Mouse (Mus musculus): ENCODE measurements around the gene Csnk1e. TPM values are rescaled to one million over a fixed set of nuclear protein-coding genes. Genes with fewer than 3 reads are reported as not detected.
A peak's percentile ranks its signal among the peaks of the same experiment; 100 is the strongest.

Csnk1e gene
- 267 and 291 TPM in 2 replicates for polyA plus RNA-seq (2016; fragmentation: Nextera tagmentation; extraction: Ambion mirVana)

DNA sequence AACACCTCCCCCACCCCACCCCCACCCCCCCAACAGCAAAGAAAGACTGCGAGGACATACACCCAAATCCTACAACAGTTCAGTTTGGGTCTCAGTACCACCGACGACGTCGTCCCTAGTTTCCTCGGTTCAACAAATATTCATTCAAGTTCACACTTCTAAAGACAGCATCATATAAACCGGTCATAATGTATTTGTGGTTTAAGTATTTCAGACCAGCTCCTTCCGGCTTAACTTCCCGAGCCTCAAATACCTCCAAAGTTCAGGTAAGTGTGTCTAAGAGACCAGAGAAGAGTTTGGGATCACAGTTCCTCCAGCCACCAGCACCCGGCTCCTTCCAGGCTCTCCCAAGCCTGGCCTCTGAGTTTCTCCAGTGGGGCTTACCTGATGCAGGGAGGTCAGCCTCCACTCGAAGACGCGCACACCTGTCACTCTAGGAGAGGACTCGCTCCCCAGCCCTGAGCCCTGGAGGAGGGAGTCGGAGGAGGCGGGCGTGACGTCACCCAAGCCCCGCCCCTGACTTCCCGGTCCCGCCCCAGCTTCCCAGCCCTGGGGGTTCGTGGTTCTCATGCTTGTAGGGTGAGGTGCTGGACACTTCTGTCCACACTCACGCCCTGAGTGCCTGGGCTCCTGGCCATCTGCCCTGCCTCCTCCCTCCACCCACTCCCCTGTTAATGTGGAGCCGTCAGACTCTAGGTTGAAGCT is at the start of gene Csnk1e:
Csnk1e (minus strand) TSS at position 461 of the 705 bp plus-strand sequence.
- H3K27me3 ChIP-seq = peaks cover 22% of the 10 kb centered on the region
- peak within 1 kb of the TSS; percentile 47 for H3K9ac ChIP-seq (replicated peaks)
- no peaks in the 10 kb centered on the region for H3K9me3 ChIP-seq
- no peak within 1 kb of the TSS for H3K27ac ChIP-seq (replicated peaks)
- 2% methylated on average over 24 of the region's 24 CpGs for WGBS
- ATAC-seq (ENCODE audit: low FRiP score, low read depth) = peak; percentile 56; the same call in 1 of the 2 replicates
- H3K4me2 ChIP-seq (replicated peaks) = peak within 1 kb of the TSS; percentile 60
- peaks cover 7% of the 10 kb centered on the region for H3K4me1 ChIP-seq
- peak within 1 kb of the TSS; percentile 31 for H3K4me3 ChIP-seq
- no peaks in the 10 kb centered on the region for H3K36me3 ChIP-seq

DNA sequence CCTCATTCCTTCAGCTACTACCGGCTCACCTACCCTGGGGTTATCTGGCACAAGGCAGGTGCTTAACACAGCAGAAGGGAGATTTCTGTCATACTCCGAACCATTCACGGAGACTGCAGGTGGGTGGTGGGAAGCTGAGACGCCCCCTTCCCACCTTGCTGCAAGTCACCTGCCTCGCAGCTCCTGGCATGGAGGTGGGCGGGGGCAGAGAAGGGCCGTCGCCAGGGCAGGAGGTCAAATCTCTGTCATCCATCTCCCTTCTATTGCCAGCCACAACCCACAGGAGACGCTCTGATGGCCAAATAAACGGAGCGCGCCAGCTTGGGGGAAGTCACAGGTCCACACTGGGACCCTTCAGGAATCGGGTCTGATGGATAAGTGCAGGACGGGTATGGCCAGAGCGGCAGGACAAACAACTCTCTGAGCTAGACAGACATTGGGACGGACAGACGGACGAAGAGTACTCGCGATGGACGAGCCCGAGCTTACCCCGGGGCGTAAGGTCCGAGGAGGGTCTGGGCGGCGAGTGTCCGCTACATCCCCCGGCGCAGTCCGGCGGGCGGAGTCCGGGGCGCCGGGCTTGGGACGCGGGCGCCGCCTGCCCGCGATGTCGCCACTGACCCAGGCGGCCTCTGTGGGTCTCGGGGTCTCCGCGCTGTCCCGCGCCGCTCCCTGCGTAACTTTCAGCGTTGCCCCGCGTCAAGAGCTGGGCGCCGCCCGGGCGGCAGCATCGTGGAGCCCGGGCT is 49.5 kb upstream of the Csnk1e start, which contains the start of gene Kcnj4:
Kcnj4 (minus strand) TSS at position 535 of the 746 bp plus-strand sequence.
- H3K27ac ChIP-seq (replicated peaks) = no peak within 1 kb of the TSS
- H3K9ac ChIP-seq (replicated peaks) = peak within 1 kb of the TSS; percentile 61
- 2% methylated on average over 60 of the region's 60 CpGs for WGBS
- no peaks in the 10 kb centered on the region for H3K9me3 ChIP-seq
- H3K4me2 ChIP-seq (replicated peaks) = peak within 1 kb of the TSS; percentile 99
- H3K27me3 ChIP-seq = peaks cover 99% of the 10 kb centered on the region
- H3K36me3 ChIP-seq = no peaks in the 10 kb centered on the region
- peaks cover 29% of the 10 kb centered on the region for H3K4me1 ChIP-seq
- ATAC-seq (ENCODE audit: low FRiP score, low read depth) = peak; percentile 11; the same call in 1 of the 2 replicates
- H3K4me3 ChIP-seq = peak within 1 kb of the TSS; percentile 57

DNA sequence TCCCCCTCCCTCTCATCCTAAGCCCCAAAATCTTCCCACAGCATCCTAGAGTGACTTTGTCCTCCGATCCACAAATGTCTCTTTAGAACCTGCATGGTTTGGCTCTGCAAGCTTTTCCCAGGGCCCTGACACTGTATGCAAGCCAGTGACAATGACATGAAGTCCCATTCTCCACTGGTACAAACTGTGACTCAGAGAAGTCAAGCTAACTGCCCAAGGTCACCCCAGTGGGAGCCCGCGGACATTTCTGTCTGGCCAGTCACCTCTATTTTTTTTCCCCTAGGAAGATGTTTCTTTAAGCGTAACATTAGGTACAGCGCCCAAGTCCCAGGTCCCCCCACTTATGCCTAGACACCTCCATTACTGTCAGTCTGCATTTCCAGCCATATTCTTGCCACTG is 48.1 kb upstream of the Csnk1e start:
- 78% methylated on average over 5 of the region's 5 CpGs for WGBS
- H3K4me2 ChIP-seq (replicated peaks) = no peak overlapping the region
- peaks cover 31% of the 10 kb centered on the region for H3K4me1 ChIP-seq
- no peak overlapping the region for H3K4me3 ChIP-seq
- no peak for ATAC-seq (ENCODE audit: low FRiP score, low read depth)
- H3K9ac ChIP-seq (replicated peaks) = no peak overlapping the region
- no peaks in the 10 kb centered on the region for H3K36me3 ChIP-seq
- peaks cover 90% of the 10 kb centered on the region for H3K27me3 ChIP-seq
- H3K27ac ChIP-seq (replicated peaks) = no peak overlapping the region
- H3K9me3 ChIP-seq = no peaks in the 10 kb centered on the region

DNA sequence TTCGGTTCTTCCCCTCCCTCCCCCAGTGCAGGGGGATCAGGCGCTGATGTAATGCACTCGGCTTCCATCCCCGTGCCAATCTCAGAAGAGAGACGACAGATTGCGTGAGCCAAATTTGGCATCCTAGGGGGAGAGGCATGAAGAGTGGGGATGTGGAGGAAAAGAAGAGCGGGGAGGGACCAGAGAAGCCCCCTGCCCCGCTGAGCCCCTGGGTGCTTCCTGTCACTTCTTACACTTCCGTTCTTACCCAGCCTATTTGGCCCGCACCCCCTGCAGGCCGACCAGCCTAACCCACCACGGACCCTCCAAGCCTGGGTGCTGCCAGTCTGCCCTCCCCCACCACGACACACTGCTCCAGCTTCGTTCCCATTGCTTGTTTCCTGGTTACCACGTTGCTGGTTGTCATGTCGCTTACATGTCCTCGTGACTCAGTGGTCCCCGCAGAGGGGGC is 47.5 kb upstream of the Csnk1e start:
- Histone ChIP-seq H3K36me3 (no peaks in the 10 kb centered on the region), H3K27ac (replicated peaks) (no peak overlapping the region), H3K9me3 (no peaks in the 10 kb centered on the region), H3K9ac (replicated peaks) (no peak overlapping the region), H3K4me3 (no peak overlapping the region), H3K4me2 (replicated peaks) (no peak overlapping the region), H3K4me1 (peaks cover 31% of the 10 kb centered on the region), H3K27me3 (peaks cover 88% of the 10 kb centered on the region)
- ATAC-seq (ENCODE audit: low FRiP score, low read depth) = no peak
- 20% methylated on average over 18 of the region's 18 CpGs for WGBS

GRCm38 (mm10) chr15:79500110-79500509 is 44.7 kb upstream of the Csnk1e start:
- WGBS = 66% methylated on average over 17 of the region's 17 CpGs
- no peak for ATAC-seq (ENCODE audit: low FRiP score, low read depth)
- H3K9ac ChIP-seq (replicated peaks) = no peak overlapping the region
- H3K27me3 ChIP-seq = peaks cover 61% of the 10 kb centered on the region
- H3K4me1 ChIP-seq = peaks cover 12% of the 10 kb centered on the region
- H3K4me3 ChIP-seq = no peak overlapping the region
- no peak overlapping the region for H3K4me2 ChIP-seq (replicated peaks)
- H3K27ac ChIP-seq (replicated peaks) = no peak overlapping the region
- no peaks in the 10 kb centered on the region for H3K36me3 ChIP-seq
- H3K9me3 ChIP-seq = no peaks in the 10 kb centered on the region

- H3K4me2 ChIP-seq (replicated peaks) = no peak overlapping the region
- H3K9ac ChIP-seq (replicated peaks) = no peak overlapping the region
- no peak overlapping the region for H3K27ac ChIP-seq (replicated peaks)
- no peaks in the 10 kb centered on the region for H3K36me3 ChIP-seq
- H3K9me3 ChIP-seq = no peaks in the 10 kb centered on the region
- H3K4me1 ChIP-seq = 0 out of 2 replicates have a peak, but pooled peaks cover 4% of the 10 kb centered on the region
- peaks cover 29% of the 10 kb centered on the region for H3K27me3 ChIP-seq
- no peak for ATAC-seq (ENCODE audit: low FRiP score, low read depth)
- WGBS = 61% methylated on average over 18 of the region's 18 CpGs
- no peak overlapping the region for H3K4me3 ChIP-seq
Measured at GRCm38 (mm10) chr15:79493527-79493926, 38.2 kb upstream of the Csnk1e start.

- Histone ChIP-seq H3K4me2 (replicated peaks) (no peak overlapping the region), H3K36me3 (no peaks in the 10 kb centered on the region), H3K9me3 (no peaks in the 10 kb centered on the region), H3K9ac (replicated peaks) (no peak overlapping the region), H3K27ac (replicated peaks) (no peak overlapping the region), H3K4me3 (no peak overlapping the region), H3K27me3 (peaks cover 19% of the 10 kb centered on the region), H3K4me1 (0 out of 2 replicates have a peak, but pooled peaks cover 4% of the 10 kb centered on the region)
- 81% methylated on average over 11 of the region's 11 CpGs for WGBS
- ATAC-seq (ENCODE audit: low FRiP score, low read depth) = no peak
Measured at GRCm38 (mm10) chr15:79489463-79489862, 34.1 kb upstream of the Csnk1e start.

DNA sequence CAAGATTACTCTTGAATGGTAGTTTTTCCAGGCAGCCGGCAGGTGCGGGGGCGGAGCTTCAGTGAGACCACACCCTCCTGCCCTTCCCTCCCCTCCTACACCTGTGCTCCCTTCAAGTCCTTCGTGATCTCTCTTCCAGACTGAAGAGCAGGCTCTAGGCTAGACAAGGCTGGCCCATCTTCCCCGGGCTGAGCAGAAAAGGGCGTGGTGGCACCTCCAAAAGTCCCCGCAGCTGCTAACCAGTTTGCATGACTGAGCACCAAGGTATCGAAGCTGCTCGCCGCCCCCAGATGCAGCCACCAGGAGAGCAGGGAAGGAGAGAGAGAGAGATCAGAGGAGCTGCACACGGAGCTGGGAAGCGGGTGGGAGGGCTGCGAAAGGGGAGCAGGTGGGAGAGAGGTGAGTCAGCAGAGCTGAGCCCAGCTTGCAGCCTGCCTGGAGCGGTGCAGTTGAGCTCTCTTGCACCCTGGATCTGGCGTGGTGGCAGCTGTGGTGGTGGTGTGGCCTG is 25.9 kb upstream of the Csnk1e start:
- no peaks in the 10 kb centered on the region for H3K36me3 ChIP-seq
- H3K4me1 ChIP-seq = peaks cover 7% of the 10 kb centered on the region; the same call in 1 of the 2 replicates
- WGBS = 14% methylated on average over 15 of the region's 15 CpGs
- ATAC-seq (ENCODE audit: low FRiP score, low read depth) = no peak
- no peak overlapping the region for H3K4me2 ChIP-seq (replicated peaks)
- H3K4me3 ChIP-seq = no peak overlapping the region
- no peak overlapping the region for H3K9ac ChIP-seq (replicated peaks)
- H3K9me3 ChIP-seq = no peaks in the 10 kb centered on the region
- H3K27me3 ChIP-seq = peaks cover 21% of the 10 kb centered on the region
- no peak overlapping the region for H3K27ac ChIP-seq (replicated peaks)

DNA sequence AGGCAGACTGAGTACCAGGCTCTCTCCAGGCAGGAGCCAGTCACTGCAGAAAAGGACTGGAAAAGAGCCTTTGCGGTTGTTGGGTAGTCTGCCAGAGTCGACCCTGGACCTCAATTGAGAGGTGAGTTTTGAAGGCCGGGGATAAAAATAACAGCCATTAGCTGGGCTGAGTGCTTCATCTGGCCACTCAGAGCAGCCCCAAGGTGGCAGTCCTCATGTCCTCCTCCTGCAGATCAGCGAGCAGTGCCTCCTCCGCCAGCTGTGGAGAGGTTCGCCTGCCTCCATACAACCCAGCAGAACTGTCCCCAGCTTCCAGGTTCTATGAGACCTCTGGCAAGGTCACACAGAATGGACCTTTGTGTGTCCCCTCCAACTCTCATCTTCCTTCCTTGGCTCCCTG is 21.9 kb upstream of the Csnk1e start:
- 73% methylated on average over 6 of the region's 6 CpGs for WGBS
- no peak overlapping the region for H3K27ac ChIP-seq (replicated peaks)
- H3K4me2 ChIP-seq (replicated peaks) = no peak overlapping the region
- peaks cover 7% of the 10 kb centered on the region; the same call in 1 of the 2 replicates for H3K4me1 ChIP-seq
- no peak for ATAC-seq (ENCODE audit: low FRiP score, low read depth)
- H3K36me3 ChIP-seq = no peaks in the 10 kb centered on the region
- peaks cover 21% of the 10 kb centered on the region for H3K27me3 ChIP-seq
- H3K9me3 ChIP-seq = 0 out of 2 replicates have a peak, but pooled peaks cover 2% of the 10 kb centered on the region
- H3K4me3 ChIP-seq = no peak overlapping the region
- no peak overlapping the region for H3K9ac ChIP-seq (replicated peaks)

DNA sequence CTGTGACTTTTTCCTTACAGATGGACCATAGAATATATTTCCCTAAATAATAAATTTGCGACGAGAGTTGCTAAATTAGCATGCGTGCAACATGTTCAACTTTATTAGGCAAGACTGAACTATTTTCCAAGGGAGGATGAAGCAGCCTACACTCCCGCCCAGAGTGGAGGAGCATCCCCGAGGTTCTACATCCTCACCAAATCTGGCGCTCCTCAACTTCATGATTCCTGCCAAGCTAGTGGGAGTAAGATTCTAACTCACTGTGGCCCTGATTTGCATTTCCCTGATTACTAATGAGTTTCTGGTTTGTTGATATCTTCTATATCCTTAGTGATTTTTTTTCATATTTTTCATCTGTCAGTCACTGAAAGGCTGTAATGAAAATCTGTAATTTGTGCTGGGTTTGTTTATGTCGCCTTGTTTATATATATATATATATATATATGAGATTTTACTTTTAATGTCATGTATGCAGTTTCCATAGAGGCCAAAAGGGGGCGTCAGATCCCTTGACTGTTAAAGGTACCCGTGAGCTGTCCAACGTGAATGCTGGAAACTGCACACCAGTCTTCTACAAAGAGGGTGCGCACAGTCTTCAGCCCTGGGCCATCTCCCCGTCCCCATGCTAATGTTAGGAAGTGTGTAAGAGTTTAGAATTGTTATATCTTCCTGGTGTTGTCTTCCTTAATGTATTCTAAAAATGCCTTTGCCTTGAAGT is 18.4 kb upstream of the Csnk1e start:
- Histone ChIP-seq H3K9me3 (0 out of 2 replicates have a peak, but pooled peaks cover 2% of the 10 kb centered on the region), H3K36me3 (no peaks in the 10 kb centered on the region), H3K27me3 (peaks cover 3% of the 10 kb centered on the region; the same call in 1 of the 2 replicates), H3K27ac (replicated peaks) (no peak overlapping the region), H3K4me2 (replicated peaks) (no peak overlapping the region), H3K9ac (replicated peaks) (no peak overlapping the region), H3K4me3 (no peak overlapping the region), H3K4me1 (peaks cover 3% of the 10 kb centered on the region)
- ATAC-seq (ENCODE audit: low FRiP score, low read depth) = no peak
- 56% methylated on average over 12 of the region's 12 CpGs for WGBS

GRCm38 (mm10) chr15:79473042-79473441 is 17.7 kb upstream of the Csnk1e start:
- Histone ChIP-seq H3K4me2 (replicated peaks) (no peak overlapping the region), H3K4me1 (peaks cover 3% of the 10 kb centered on the region), H3K27me3 (peaks cover 2% of the 10 kb centered on the region; the same call in 1 of the 2 replicates), H3K9ac (replicated peaks) (no peak overlapping the region), H3K9me3 (0 out of 2 replicates have a peak, but pooled peaks cover 2% of the 10 kb centered on the region), H3K4me3 (no peak overlapping the region), H3K27ac (replicated peaks) (no peak overlapping the region), H3K36me3 (no peaks in the 10 kb centered on the region)
- 85% methylated on average over 5 of the region's 5 CpGs for WGBS
- ATAC-seq (ENCODE audit: low FRiP score, low read depth) = no peak
